Mouse (Mus musculus) cerebellum, adult 2 months (tissue): ENCODE results near the gene Gm9903.

Source experiments
- CTCF ChIP-seq: fragments of 200-500 bp; IDR thresholded peaks from 2 replicates; pipeline ENCODE4 v1.5.1; 2011; ENCODE audit warnings: low read depth, mild to moderate bottlenecking, control low read depth, low read length, moderate library complexity, borderline replicate concordance; ENCODE audit not compliant: insufficient read depth
- POLR2A ChIP-seq: fragments of 200-500 bp; IDR thresholded peaks from 2 replicates; pipeline ENCODE4 v1.6.1; 2011; ENCODE audit warnings: low read length, control low read depth, borderline replicate concordance; ENCODE audit not compliant: insufficient read depth

- no peak for TF ChIP-seq CTCF
- TF ChIP-seq POLR2A = no peak
Measured at GRCm38 (mm10) chr5:33611795-33612194, 17.9 kb upstream of the Gm9903 start.
